Mouse (Mus musculus) heart, adult 18-20 months (tissue): ENCODE data around the gene Olfr1375. TPM values are rescaled to one million over a fixed set of nuclear protein-coding genes. Genes with fewer than 3 reads are reported as not detected.

Source experiments
- total RNA-seq, 2 experiments: library from RNA; stranded (reverse); gene quantifications; 2 replicates each; pipeline ENCODE4 v1.2.3; 2021

The Olfr1375 gene
- total RNA-seq, 2 experiments from 2014 or later, result not detected

Other genes starting within 250 kb of the Olfr1375 start
- 1 to 10 TPM; 2.1 to 3.6 TPM for gene Zfp354c, start 220.4 kb upstream of the Olfr1375 start, total RNA-seq
- 1 to 10 TPM; 1.4 to 1.6 TPM for gene Zfp879, start 206.6 kb upstream of the Olfr1375 start, total RNA-seq
- under 1 TPM in 1 of 2 experiments, not detected in 1; 0.28 TPM for gene Grm6, start 197.4 kb upstream of the Olfr1375 start, total RNA-seq
- under 1 TPM; 0.69 to 0.89 TPM for gene Zfp454, start 160.5 kb upstream of the Olfr1375 start, total RNA-seq
- 1 to 10 TPM; 3.0 to 3.1 TPM for gene Zfp2, start 131.9 kb upstream of the Olfr1375 start, total RNA-seq
- 1 to 10 TPM; 1.5 to 1.8 TPM for gene Zfp354b, start 116.5 kb upstream of the Olfr1375 start, total RNA-seq
- gene 4933414I15Rik, start 104.3 kb upstream of the Olfr1375 start, total RNA-seq, result not detected
- not detected for gene Prop1, start 94.3 kb upstream of the Olfr1375 start, total RNA-seq
- gene Olfr1378, start 81.6 kb upstream of the Olfr1375 start, total RNA-seq, result not detected
- gene Olfr1377, start 66.1 kb upstream of the Olfr1375 start, total RNA-seq, result not detected
- gene Olfr51, start 44.5 kb upstream of the Olfr1375 start, total RNA-seq, result not detected
- not detected for gene Olfr54, start 33.9 kb upstream of the Olfr1375 start, total RNA-seq
- 1 to 10 TPM; 2.1 to 2.3 TPM for gene Zfp354a, start 11.1 kb downstream of the Olfr1375 start, total RNA-seq
- not detected for gene Gm12569, start 172.4 kb downstream of the Olfr1375 start, total RNA-seq
- 10 to 100 TPM; 26.9 to 37.2 TPM for gene Clk4, start 213.6 kb downstream of the Olfr1375 start, total RNA-seq
- not detected for gene BC049762, start 214.9 kb downstream of the Olfr1375 start, total RNA-seq
- gene Col23a1, start 241.8 kb downstream of the Olfr1375 start, total RNA-seq, result 1 to 10 TPM; 2.0 to 2.1 TPM